Comparison of ENCODE assay signal across 33 mouse cellular contexts in the genomic region with DNA sequence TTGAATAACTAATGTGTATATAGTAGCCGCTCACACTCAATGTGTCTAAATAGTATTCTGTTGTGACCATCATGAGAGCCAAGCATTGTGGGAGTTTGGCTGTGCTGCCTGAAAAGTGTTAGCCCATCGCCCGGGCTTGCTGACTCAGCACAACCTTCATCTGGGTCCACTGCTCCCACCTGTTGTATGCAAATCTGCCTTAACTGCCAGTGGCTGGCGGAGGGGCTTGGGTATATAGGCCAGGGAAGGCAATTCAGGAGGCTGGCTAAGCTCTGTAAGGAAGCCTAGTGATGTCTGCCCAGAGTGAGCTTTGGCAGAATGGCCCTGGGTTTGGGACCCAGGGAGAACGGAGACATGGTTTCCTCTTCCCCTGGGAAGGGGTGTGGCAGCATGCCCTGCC. TPM values are rescaled to one million over a fixed set of nuclear protein-coding genes. Genes with fewer than 3 reads are reported as not detected.
DNase-seq lines count a peak whose midpoint lies in the region; ATAC-seq and TF ChIP-seq lines count a peak whose summit lies in the region.
"Had no signal": no experiment of that assay in that cellular context is flagged by ENCODE, and none has a peak within 500 bp of the region (broad histone marks: within the 10 kb centered on the region; RNA-seq: fewer than 3 reads in every experiment).

No protein-coding gene starts in this region.

- H3K4me3 ChIP-seq in lung, postnatal 0 days (ENCODE audit: low read depth, low read length) = no peak overlapping the region
- H3K4me3 ChIP-seq in CH12.LX (replicated peaks in 1 of 3; ENCODE audit: low read depth in 2 of 3, low read length in 2 of 3, poor library complexity in 1 of 3) = no peak overlapping the region
- H3K4me3 ChIP-seq: embryonic facial prominence, embryonic 13.5 days; forebrain, embryonic 10.5 days; forebrain, embryonic 15.5 days; gastrocnemius, adult 2 months; heart, adult 2 months; heart, embryonic 12.5 days; limb, embryonic 10.5 days; limb, embryonic 15.5 days; myocyte; neural tube, embryonic 12.5 days; stomach, embryonic 15.5 days had no signal

- peak overlapping the region; percentile 48 for H3K27ac ChIP-seq in lung, postnatal 0 days (ENCODE audit: low read length)
- H3K27ac ChIP-seq in CH12.LX (ENCODE audit: insufficient read depth, low read depth) = peak overlapping the region; percentile 2; the same call in 1 of the 2 replicates
- H3K27ac ChIP-seq: embryonic facial prominence, embryonic 13.5 days; forebrain, embryonic 10.5 days; forebrain, embryonic 15.5 days; gastrocnemius, adult 2 months; heart, adult 2 months; hindbrain, embryonic 14.5 days; limb, embryonic 10.5 days; limb, embryonic 15.5 days; liver, embryonic 14.5 days; neural tube, embryonic 12.5 days; stomach, embryonic 15.5 days had no signal

- ATAC-seq in lung, postnatal 0 days = no peak
- ATAC-seq in frontal cortex, adult (ENCODE audit: low TSS enrichment) = no peak
- ATAC-seq: forebrain, embryonic 15.5 days; intestine, postnatal 0 days; midbrain, embryonic 16.5 days; Patski had no signal

- H3K79me2 ChIP-seq in CH12.LX (replicated peaks; ENCODE audit: control insufficient read depth, extremely low read depth, insufficient read depth, poor library complexity, severe bottlenecking) = no peaks in the 10 kb centered on the region

- no peak overlapping the region for H3K9ac ChIP-seq in lung, postnatal 0 days (replicated peaks; ENCODE audit: low read depth)
- H3K9ac ChIP-seq in CH12.LX (ENCODE audit: insufficient read depth, low read depth) = no peak overlapping the region
- H3K9ac ChIP-seq: embryonic facial prominence, embryonic 13.5 days; forebrain, embryonic 15.5 days; heart, embryonic 12.5 days; hindbrain, embryonic 14.5 days; limb, embryonic 15.5 days; liver, embryonic 14.5 days; lung, embryonic 14.5 days; neural tube, embryonic 12.5 days; stomach, embryonic 15.5 days had no signal

- TF ChIP-seq RAD21 in CH12.LX (IDR thresholded peaks at IDR 0.05; ENCODE audit: low read depth, low read length) = no peak

- TF ChIP-seq CTCF in lung, postnatal 0 days (IDR thresholded peaks at IDR 0.05) = no peak
- no peak for TF ChIP-seq CTCF in CH12.LX (conservative IDR thresholded peaks at IDR 0.05 in 1 of 2, IDR thresholded peaks at IDR 0.05 in 1 of 2; ENCODE audit: low read depth in 2 of 2, low read length in 2 of 2)

- TF ChIP-seq EP300 in lung, postnatal 0 days (IDR thresholded peaks at IDR 0.05) = no peak
- no peak for TF ChIP-seq EP300 in CH12.LX (IDR thresholded peaks at IDR 0.05; ENCODE audit: low read length)

- DNase-seq in lung, postnatal 0 days (ENCODE audit: low spot score) = no peak
- no peak for DNase-seq in lung, postnatal 14 days
- DNase-seq in CH12.LX (ENCODE audit: extremely low read depth) (peak; percentile 79), ES-CJ7 (ENCODE audit: low read depth, low spot score) (peak; percentile 41)
- peak; percentile 29 for DNase-seq in splenic B cell, adult 2 months (ENCODE audit: low read depth, low spot score)
- no peak for DNase-seq in left cerebral cortex, adult 11 months (ENCODE audit: low spot score)
- DNase-seq: adrenal gland, adult 8-10 months; cerebellum, adult 8-10 months; gastrocnemius, adult 2 months; gastrocnemius, postnatal 36 days; heart, adult 2 months; kidney, postnatal 14 days; lung, embryonic 14.5 days; lung, postnatal 36 days; right cerebral cortex, adult 18-20 months; thymus, postnatal 14 days had no signal

- dilution Hi-C loops in CH12.LX (cut with MboI; ENCODE audit: extremely low pct_ligation_motif_present, extremely low pct_unique_long_range_greater_than_20kb, low sequenced_read_pairs) = no loop called here

- WGBS in lung, postnatal 0 days = 86% methylated on average over 5 of the region's 5 CpGs

- H3K4me2 ChIP-seq in lung, postnatal 0 days (replicated peaks; ENCODE audit: low read depth, low read length) = no peak overlapping the region
- H3K4me2 ChIP-seq in CH12.LX (ENCODE audit: insufficient read depth, low read depth, poor library complexity, severe bottlenecking) = no peak overlapping the region
- H3K4me2 ChIP-seq: embryonic facial prominence, embryonic 13.5 days; forebrain, embryonic 15.5 days; heart, embryonic 12.5 days; hindbrain, embryonic 14.5 days; limb, embryonic 15.5 days; lung, embryonic 14.5 days; midbrain, embryonic 11.5 days; neural tube, embryonic 12.5 days; stomach, embryonic 15.5 days had no signal

- peaks cover 6% of the 10 kb centered on the region; the same call in 1 of the 2 replicates for H3K4me1 ChIP-seq in lung, postnatal 0 days (ENCODE audit: insufficient read depth, low read depth, low read length)
- peaks cover 5 to 26% of the 10 kb centered on the region in 2 experiments; a peak in 3 of 4 replicates for H3K4me1 ChIP-seq in CH12.LX (ENCODE audit: control insufficient read depth in 1 of 2, insufficient read depth in 2 of 2)
- H3K4me1 ChIP-seq: limb, embryonic 10.5 days; stomach, embryonic 15.5 days had no signal

- no peaks in the 10 kb centered on the region for H3K27me3 ChIP-seq in lung, postnatal 0 days (replicated peaks; ENCODE audit: insufficient read depth, low read length)
- H3K27me3 ChIP-seq in CH12.LX (replicated peaks) = no peaks in the 10 kb centered on the region
- no peaks in the 10 kb centered on the region; the same call in 1 of the 2 replicates for H3K27me3 ChIP-seq in splenic B cell, adult 2 months (ENCODE audit: control insufficient read depth, insufficient read depth, low read length, poor library complexity, severe bottlenecking)
- H3K27me3 ChIP-seq: embryonic facial prominence, embryonic 13.5 days; forebrain, embryonic 15.5 days; heart, embryonic 12.5 days; limb, embryonic 15.5 days; neural tube, embryonic 12.5 days; Patski; stomach, embryonic 15.5 days had no signal

- in situ Hi-C loops in CH12.LX (cut with MboI; ENCODE audit: low pct_ligation_motif_present, low pct_unique_long_range_greater_than_20kb, low sequenced_read_pairs) = no loop called here

- H3K9me3 ChIP-seq in lung, postnatal 0 days (ENCODE audit: low read length) = no peaks in the 10 kb centered on the region
- no peaks in the 10 kb centered on the region for H3K9me3 ChIP-seq in CH12.LX (replicated peaks; ENCODE audit: low read length)
- H3K9me3 ChIP-seq: embryonic facial prominence, embryonic 13.5 days; forebrain, embryonic 10.5 days; forebrain, embryonic 15.5 days; G1E; heart, embryonic 12.5 days; limb, embryonic 10.5 days; limb, embryonic 15.5 days; neural tube, embryonic 12.5 days; stomach, embryonic 15.5 days had no signal

- peaks cover 10% of the 10 kb centered on the region; the same call in 1 of the 2 replicates for H3K36me3 ChIP-seq in lung, postnatal 0 days (ENCODE audit: insufficient read depth, low read length)
- H3K36me3 ChIP-seq in CH12.LX (replicated peaks in 1 of 2; ENCODE audit: control insufficient read depth in 1 of 2, insufficient read depth in 1 of 2, low read length in 1 of 2) = peaks cover 51 to 57% of the 10 kb centered on the region in 2 experiments
- peaks cover 2% of the 10 kb centered on the region; the same call in 1 of the 2 replicates for H3K36me3 ChIP-seq in splenic B cell, adult 2 months (ENCODE audit: control insufficient read depth, insufficient read depth, low read length, poor library complexity, severe bottlenecking)

- peak; percentile 23; the same call in 1 of the 2 replicates for TF ChIP-seq POLR2A in CH12.LX (IDR thresholded peaks at IDR 0.05; ENCODE audit: low read depth, low read length)

TF ChIP-seq in CH12.LX, 34 proteins besides CTCF, POLR2A, EP300 and RAD21:
- TF ChIP-seq HCFC1 (IDR thresholded peaks at IDR 0.05; ENCODE audit: low read depth, low read length) (peak; percentile 9; the same call in 1 of the 2 replicates), BHLHE40 (IDR thresholded peaks at IDR 0.05; ENCODE audit: low read depth, low read length) (no peak), MAFK (IDR thresholded peaks at IDR 0.05; ENCODE audit: insufficient replicate concordance, low read length) (peak; percentile 100), ETS1 (conservative IDR thresholded peaks at IDR 0.05; ENCODE audit: low read depth, low read length) (peak; percentile 78), POLR2AphosphoS2 (IDR thresholded peaks at IDR 0.05; ENCODE audit: low read depth, low read length) (peak; percentile 64; the same call in 1 of the 2 replicates), USF2 (conservative IDR thresholded peaks at IDR 0.05; ENCODE audit: low read depth, low read length) (no peak)

RNA-seq across cellular contexts. Expression of a gene that starts 1.4 kb away (rescaled TPM):
- 6.1 and 6.2 TPM in 2 replicates for polyA plus RNA-seq in lung, postnatal 0 days (2015; fragmentation: Nextera tagmentation; extraction: Ambion mirVana)
- total RNA-seq in CH12.LX (2012; rRNA removed) (1.1 and 1.8 TPM in 2 replicates), CH12.LX (2014; rRNA removed) (0.97 and 1.2 TPM in 2 replicates)
- 0.47 and 0.55 TPM in 2 replicates for polyA plus RNA-seq in CH12.LX (2012; ENCODE audit: insufficient read length, low read depth)

RNA-seq across cellular contexts. Expression of a gene that starts 22.6 kb away (rescaled TPM):
- 160 and 169 TPM in 2 replicates for polyA plus RNA-seq in lung, postnatal 0 days (2015; fragmentation: Nextera tagmentation; extraction: Ambion mirVana)
- total RNA-seq in CH12.LX (2012; rRNA removed) (6.1 and 9.7 TPM in 2 replicates), CH12.LX (2014; rRNA removed) (12.7 and 14.5 TPM in 2 replicates)
- polyA plus RNA-seq in CH12.LX (2012; ENCODE audit: insufficient read length, low read depth) = 15.9 TPM in 2 replicates

RNA-seq across cellular contexts. Expression of a gene that starts 26.6 kb away (rescaled TPM):
- polyA plus RNA-seq in lung, postnatal 0 days (2015; fragmentation: Nextera tagmentation; extraction: Ambion mirVana) = 27.3 and 30.9 TPM in 2 replicates
- total RNA-seq in CH12.LX (2012; rRNA removed) = 517 and 601 TPM in 2 replicates
- 347 and 356 TPM in 2 replicates for total RNA-seq in CH12.LX (2014; rRNA removed)
- polyA plus RNA-seq in CH12.LX (2012; ENCODE audit: insufficient read length, low read depth) = 722 and 821 TPM in 2 replicates

RNA-seq across cellular contexts. Expression of a gene that starts 27.1 kb away (rescaled TPM):
- 132 and 143 TPM in 2 replicates for polyA plus RNA-seq in lung, postnatal 0 days (2015; fragmentation: Nextera tagmentation; extraction: Ambion mirVana)
- 126 and 152 TPM in 2 replicates for total RNA-seq in CH12.LX (2012; rRNA removed)
- 206 and 235 TPM in 2 replicates for total RNA-seq in CH12.LX (2014; rRNA removed)
- 237 and 271 TPM in 2 replicates for polyA plus RNA-seq in CH12.LX (2012; ENCODE audit: insufficient read length, low read depth)

Comparison
In these comparisons a context has a peak if more than half of its experiments do, and no peak if none do; other contexts are left out.
1. DNase-seq: peak in CH12.LX (single experiment), ES-CJ7 (single experiment) and splenic B cell, adult 2 months (single experiment); none in lung, postnatal 0 days (single experiment), lung, postnatal 14 days (single experiment) and left cerebral cortex, adult 11 months (single experiment).
2. RNA of a gene that starts 26.6 kb away (polyA plus RNA-seq): 722 to 821 TPM in CH12.LX; 27.3 to 30.9 TPM in lung, postnatal 0 days; every median in the first group is over 10 times any median in the second.